Comparison of ENCODE assay signal across 27 mouse cellular contexts in the genomic region with DNA sequence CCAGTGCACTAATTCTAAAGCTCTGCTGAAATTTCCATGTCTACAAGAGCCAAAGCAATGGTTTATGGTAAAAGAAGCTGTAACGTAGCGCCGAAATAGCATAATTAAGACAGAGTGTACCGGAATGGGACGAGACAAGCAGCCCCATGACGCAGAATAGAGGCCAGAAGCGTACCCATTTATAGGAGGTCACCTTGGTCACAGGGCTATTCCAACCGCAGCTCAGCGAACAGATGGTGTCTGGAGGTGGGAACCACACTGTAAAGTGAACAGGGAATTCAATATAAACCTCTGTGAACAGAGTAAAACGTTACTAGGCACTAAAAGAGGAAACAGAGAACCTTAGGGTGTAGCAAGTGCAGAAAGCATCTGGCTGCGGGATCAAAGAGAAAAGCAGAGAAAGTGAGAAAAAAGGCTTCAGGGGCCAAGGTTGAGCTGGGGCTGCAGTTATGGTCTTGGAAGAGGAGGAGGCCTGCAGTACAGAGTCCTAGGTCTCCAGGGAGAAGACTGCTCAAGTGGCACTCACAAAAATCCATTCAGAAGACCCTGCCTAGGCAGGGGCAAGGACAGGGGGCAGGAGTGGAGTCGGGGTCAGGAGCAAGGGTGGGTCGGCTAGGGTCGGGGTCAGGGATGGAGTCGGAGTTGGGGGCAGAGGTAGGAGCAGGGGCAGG. TPM values are rescaled to one million over a fixed set of nuclear protein-coding genes. Genes with fewer than 3 reads are reported as not detected.
DNase-seq lines count a peak whose midpoint lies in the region; ATAC-seq lines count a peak whose summit lies in the region.
"Had no signal": no experiment of that assay in that cellular context is flagged by ENCODE, and none has a peak within 500 bp of the region (broad histone marks: within the 10 kb centered on the region; RNA-seq: fewer than 3 reads in every experiment).

No protein-coding gene starts in this region.

- H3K27ac ChIP-seq in limb, embryonic 11.5 days (replicated peaks; ENCODE audit: low read depth, low read length), result no peak overlapping the region
- H3K27ac ChIP-seq in limb, embryonic 13.5 days, result no peak overlapping the region
- H3K27ac ChIP-seq: embryonic facial prominence, embryonic 13.5 days; embryonic facial prominence, embryonic 15.5 days; forebrain, embryonic 10.5 days; forebrain, embryonic 12.5 days had no signal

- DNase-seq in forelimb bud, embryonic 11.5 days (ENCODE audit: low read depth, low spot score), result peak; percentile 46
- peak; percentile 27 for DNase-seq in limb, embryonic 11.5 days (ENCODE audit: low spot score)
- no peak for DNase-seq in left cerebral cortex, postnatal 4 days
- no peak for DNase-seq in embryo, embryonic 11 days
- no peak for DNase-seq in right cerebral cortex, postnatal 10 days (ENCODE audit: low spot score in 2 of 2)
- DNase-seq: adrenal gland, adult 8-10 months; adrenal gland, postnatal 14 days; adrenal gland, postnatal 36 days; B cell, adult 2 months; cerebellum, adult 11-12 months; cerebellum, adult 2 months; cerebellum, adult 9-10 months; cerebellum, postnatal 10 days; cerebellum, postnatal 25 days had no signal

- no peaks in the 10 kb centered on the region for H3K27me3 ChIP-seq in limb, embryonic 11.5 days (ENCODE audit: control insufficient read depth, insufficient read depth, low read length)
- no peaks in the 10 kb centered on the region for H3K27me3 ChIP-seq in limb, embryonic 13.5 days
- H3K27me3 ChIP-seq: CH12.LX; embryonic facial prominence, embryonic 13.5 days; embryonic facial prominence, embryonic 15.5 days; forebrain, embryonic 12.5 days; Patski had no signal

- peak; percentile 72 for ATAC-seq in limb, embryonic 11.5 days (ENCODE audit: insufficient number of reproducible peaks, low FRiP score, low TSS enrichment, low read depth)
- ATAC-seq in limb, embryonic 13.5 days (ENCODE audit: low FRiP score, low read depth), result peak; percentile 66; the same call in 1 of the 2 replicates
- ATAC-seq: activated CD4-positive, CD25-positive, alpha-beta regulatory T cell, adult 4 months; CD4-positive, CD25-positive, alpha-beta regulatory T cell, adult 4 months; forebrain, embryonic 14.5 days; forebrain, embryonic 16.5 days; Patski had no signal

- no peak overlapping the region for H3K9ac ChIP-seq in limb, embryonic 11.5 days (ENCODE audit: low read length)
- no peak overlapping the region for H3K9ac ChIP-seq in limb, embryonic 13.5 days
- H3K9ac ChIP-seq: embryonic facial prominence, embryonic 13.5 days; embryonic facial prominence, embryonic 15.5 days; forebrain, embryonic 12.5 days had no signal

- intact Hi-C loops in left cerebral cortex, postnatal 4 days (cut with DNase I), result no loop called here

- 46% methylated on average over 13 of the region's 15 CpGs for WGBS in limb, embryonic 11.5 days
- 27% methylated on average over 15 of the region's 15 CpGs for WGBS in limb, embryonic 13.5 days

- peaks cover 4% of the 10 kb centered on the region for H3K4me1 ChIP-seq in limb, embryonic 11.5 days (ENCODE audit: control insufficient read depth, insufficient read depth, low read length)
- H3K4me1 ChIP-seq in limb, embryonic 13.5 days, result peaks cover 6% of the 10 kb centered on the region
- H3K4me1 ChIP-seq: embryonic facial prominence, embryonic 15.5 days; forebrain, embryonic 12.5 days had no signal

- no peak overlapping the region for H3K4me3 ChIP-seq in limb, embryonic 11.5 days (ENCODE audit: low read depth, low read length)
- no peak overlapping the region for H3K4me3 ChIP-seq in limb, embryonic 13.5 days
- H3K4me3 ChIP-seq: embryonic facial prominence, embryonic 13.5 days; embryonic facial prominence, embryonic 15.5 days; erythroblast, embryonic 14.5 days; forebrain, embryonic 10.5 days; forebrain, embryonic 12.5 days had no signal

- no peaks in the 10 kb centered on the region for H3K9me3 ChIP-seq in limb, embryonic 11.5 days (ENCODE audit: control insufficient read depth, low read length)
- H3K9me3 ChIP-seq in limb, embryonic 13.5 days, result no peaks in the 10 kb centered on the region
- H3K9me3 ChIP-seq: embryonic facial prominence, embryonic 13.5 days; embryonic facial prominence, embryonic 15.5 days; forebrain, embryonic 10.5 days; forebrain, embryonic 12.5 days had no signal

- H3K36me3 ChIP-seq in limb, embryonic 11.5 days (ENCODE audit: control insufficient read depth, insufficient read depth, low read length), result no peaks in the 10 kb centered on the region
- H3K36me3 ChIP-seq in limb, embryonic 13.5 days, result no peaks in the 10 kb centered on the region
- H3K36me3 ChIP-seq: embryonic facial prominence, embryonic 13.5 days; embryonic facial prominence, embryonic 15.5 days; forebrain, embryonic 10.5 days; forebrain, embryonic 12.5 days; G1E had no signal

- no peak overlapping the region for H3K4me2 ChIP-seq in limb, embryonic 11.5 days (ENCODE audit: low read depth, severe bottlenecking)
- 0 out of 2 replicates have a peak overlapping the region, but pooled peaks have one; percentile 10 for H3K4me2 ChIP-seq in limb, embryonic 13.5 days (replicated peaks)
- H3K4me2 ChIP-seq: embryonic facial prominence, embryonic 13.5 days; embryonic facial prominence, embryonic 15.5 days; forebrain, embryonic 12.5 days had no signal

RNA-seq across cellular contexts. Expression of a gene that starts 43.7 kb away (rescaled TPM):
- 0.39 and 0.77 TPM in 2 replicates for polyA plus RNA-seq in limb, embryonic 11.5 days (2014; fragmentation: Nextera tagmentation; extraction: Ambion mirVana)
- polyA plus RNA-seq in limb, embryonic 13.5 days (2015; fragmentation: Nextera tagmentation; extraction: Ambion mirVana), result 2.0 and 2.8 TPM in 2 replicates
- total RNA-seq in left cerebral cortex, postnatal 4 days (2021), result under 1 TPM; 0.78 to 0.79 TPM
- polyA plus RNA-seq: CD4-positive, CD25-positive, alpha-beta regulatory T cell, adult 4 months; G1E had no signal

Comparison
In these comparisons a context has a peak if more than half of its experiments do, and no peak if none do; other contexts are left out.
1. DNase-seq: peak in forelimb bud, embryonic 11.5 days (single experiment) and limb, embryonic 11.5 days (single experiment); none in left cerebral cortex, postnatal 4 days (single experiment), embryo, embryonic 11 days (single experiment) and right cerebral cortex, postnatal 10 days (0 of 2).